Mouse (Mus musculus) layer of hippocampus, postnatal 36 days (tissue): ENCODE data around the gene Rpia. TPM values are rescaled to one million over a fixed set of nuclear protein-coding genes. Genes with fewer than 3 reads are reported as not detected.

Source experiments
- DNase-seq, 2 experiments: peaks; one replicate each; pipeline ENCODE4 v3.0.0; 2022
- total RNA-seq, 2 experiments: library from RNA; stranded (reverse); gene quantifications; 2 replicates each; pipeline ENCODE4 v1.2.3; 2021

Rpia gene
- total RNA-seq, 2 experiments from 2014 or later: 11.7 to 13.0 TPM

DNA sequence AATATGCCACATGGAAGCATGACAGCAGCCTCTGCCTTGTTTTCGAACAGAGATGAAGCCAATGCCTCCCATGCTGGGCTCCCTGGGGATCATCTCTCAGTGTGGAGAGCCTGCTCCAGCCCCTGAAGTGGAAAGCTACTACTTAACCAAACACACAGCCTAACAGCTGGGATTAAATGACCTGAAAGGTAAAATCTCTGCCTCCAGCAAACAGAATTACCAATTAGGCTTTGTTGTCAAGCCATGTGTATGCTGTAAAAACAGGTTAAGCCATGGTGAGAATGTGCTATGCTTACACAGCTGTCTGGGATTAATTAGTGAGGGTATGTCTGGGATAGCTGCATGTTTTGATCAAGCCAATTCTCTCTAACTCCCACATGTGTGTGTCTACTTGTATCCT, 42.3 kb downstream of the Rpia start:
- DNase-seq: no peak

DNA sequence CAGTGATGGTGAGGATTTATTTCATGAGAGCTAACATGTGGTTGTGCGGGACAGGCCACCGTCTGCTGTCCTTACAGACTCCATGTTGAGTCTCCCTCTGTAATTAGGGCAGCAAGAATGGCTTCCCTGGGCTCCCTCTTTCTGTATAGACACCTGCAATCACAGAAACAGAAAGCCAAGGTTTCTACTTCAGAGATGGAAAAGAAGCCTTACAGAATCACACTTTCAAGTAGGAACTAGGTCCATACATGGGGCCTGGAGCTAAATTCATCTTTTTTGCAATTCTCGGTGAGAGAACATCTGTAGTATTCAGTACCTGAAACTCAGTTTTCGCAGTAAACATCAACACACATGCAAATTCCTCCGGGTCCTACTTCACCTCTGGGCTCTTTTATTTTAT, 44.3 kb downstream of the Rpia start:
- DNase-seq: no peak

DNA sequence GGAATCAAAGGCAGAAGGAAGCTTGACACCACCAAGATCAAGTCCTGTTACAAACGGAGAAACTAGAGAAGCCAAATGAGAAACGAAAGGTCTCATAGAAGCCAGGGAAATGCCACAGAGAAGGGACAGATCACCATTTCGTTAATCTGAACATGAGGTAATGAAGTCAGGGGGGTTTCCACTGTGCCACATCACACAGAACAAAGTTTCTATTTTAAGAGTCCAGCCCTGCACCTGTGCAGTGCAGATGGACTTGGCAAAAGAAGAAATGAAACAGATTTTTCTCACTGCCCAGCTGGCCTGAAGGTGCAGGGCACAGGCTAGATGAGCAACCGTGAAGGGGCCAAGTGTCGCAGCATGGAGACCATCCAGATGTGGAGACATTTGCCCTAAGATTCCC, 48.1 kb downstream of the Rpia start:
- DNase-seq: no peak

DNA sequence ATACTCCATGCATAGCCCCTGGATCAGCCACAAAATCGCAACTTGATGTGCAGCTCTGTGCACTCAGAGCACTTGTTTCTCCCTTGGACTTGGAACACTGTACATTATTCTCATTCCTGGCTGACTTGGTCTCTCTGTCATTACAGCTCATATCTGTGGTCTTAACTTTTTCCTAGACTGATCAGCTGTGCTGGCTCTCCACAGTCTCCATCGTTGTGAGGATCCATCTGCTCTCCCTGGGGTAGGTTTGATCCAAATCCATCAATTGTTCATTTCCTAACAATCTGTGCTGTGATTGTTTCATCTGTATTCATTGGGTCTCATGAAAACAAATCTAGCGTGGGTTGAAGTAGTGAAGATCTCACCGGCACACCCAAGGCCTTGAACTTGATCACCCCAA, 49.2 kb downstream of the Rpia start:
- peak; percentile 18 to 38 for DNase-seq

DNA sequence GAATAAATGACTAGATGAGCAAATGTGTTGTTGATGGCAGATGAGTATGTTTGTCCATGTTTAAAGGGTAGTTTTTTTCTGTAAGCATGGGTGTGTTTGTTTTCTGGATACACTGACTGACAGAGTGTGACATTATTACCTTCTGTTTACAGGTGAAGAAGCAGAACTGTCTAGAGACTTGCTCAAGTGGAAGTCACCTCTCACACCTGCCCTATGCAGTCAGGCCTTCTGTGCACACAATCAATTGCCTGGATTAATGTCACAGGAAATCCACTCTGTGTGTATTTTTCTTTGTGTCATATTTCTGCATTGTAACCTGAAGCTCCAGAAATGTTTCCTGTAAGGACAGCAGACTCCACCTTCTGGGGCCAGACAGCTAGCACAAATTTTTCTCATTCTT, 51.5 kb downstream of the Rpia start:
- DNase-seq: no peak

DNA sequence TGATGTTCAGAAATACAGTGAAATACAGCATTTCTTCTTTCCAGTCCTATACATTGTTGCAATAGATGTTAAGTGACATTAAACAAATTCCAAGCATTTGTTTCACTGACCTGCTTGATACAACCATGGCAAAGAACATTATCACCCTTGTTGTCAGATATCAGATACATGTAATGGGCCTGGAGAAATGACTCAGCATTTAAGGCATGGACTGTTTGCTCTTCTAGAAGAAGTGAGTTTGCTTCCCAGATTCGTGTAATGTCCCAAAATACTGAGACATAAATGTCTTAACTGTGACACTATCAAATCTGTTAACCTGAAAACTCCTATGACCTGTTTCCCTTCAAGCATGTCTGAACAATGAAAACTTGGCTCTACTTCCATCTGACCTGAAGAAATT, 52.6 kb downstream of the Rpia start:
- DNase-seq: no peak

DNA sequence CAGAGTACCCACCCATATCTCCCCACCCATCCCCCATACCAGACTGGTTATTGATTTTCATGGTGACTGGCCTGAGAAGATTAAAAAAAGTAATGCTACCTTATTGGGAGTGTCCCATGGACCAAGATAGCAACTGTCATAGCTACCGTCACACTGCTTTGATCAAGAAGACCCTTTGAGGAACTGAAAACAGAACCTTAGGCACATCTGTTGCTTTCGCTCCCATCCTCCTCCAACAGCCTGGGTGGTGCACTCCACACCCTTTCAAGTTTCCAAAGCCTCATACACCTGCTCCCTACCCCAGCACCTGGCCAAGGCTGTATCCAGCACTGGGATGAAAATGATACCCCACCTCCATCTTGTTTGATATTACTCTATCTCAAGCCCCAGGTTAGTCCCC, 56.5 kb downstream of the Rpia start:
- no peak for DNase-seq

DNA sequence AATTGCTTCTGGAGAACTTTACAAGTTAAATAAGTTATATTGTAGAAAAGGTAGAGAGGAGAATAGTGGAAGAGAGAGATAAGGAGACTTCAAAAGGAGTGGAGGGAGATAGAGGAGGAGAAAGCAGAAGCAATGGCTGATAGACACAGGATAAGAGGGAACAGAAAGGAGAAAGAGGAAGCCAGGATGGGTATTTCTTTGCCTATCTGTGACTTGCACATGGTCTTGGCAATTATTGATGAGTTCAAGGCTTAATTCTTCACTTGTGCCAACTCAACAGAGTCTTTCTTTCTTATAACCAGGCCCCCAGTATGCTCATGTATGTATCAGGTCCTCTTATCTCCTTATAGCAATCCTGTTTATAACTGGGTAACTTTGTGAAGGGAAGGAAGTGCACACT, 61.2 kb downstream of the Rpia start:
- no peak for DNase-seq

DNA sequence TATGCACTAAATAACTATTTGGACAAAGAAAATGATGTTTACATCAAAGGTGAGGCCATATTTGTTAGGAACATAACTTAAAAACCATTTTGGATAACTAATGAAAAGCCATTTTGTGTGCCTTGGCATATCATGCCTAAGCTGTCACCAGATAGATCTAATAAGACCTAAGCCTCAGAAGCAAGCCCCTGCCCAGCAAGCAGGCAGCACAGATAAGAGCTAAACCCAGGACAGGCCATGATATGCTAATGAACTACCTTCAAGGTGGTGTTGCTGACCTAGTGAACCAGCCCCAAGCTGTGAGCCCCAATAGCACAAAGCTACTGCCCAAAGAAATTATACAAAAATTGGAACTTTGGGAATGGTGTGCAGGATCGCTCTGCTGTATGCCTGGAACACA, 62.9 kb downstream of the Rpia start:
- no peak for DNase-seq

DNA sequence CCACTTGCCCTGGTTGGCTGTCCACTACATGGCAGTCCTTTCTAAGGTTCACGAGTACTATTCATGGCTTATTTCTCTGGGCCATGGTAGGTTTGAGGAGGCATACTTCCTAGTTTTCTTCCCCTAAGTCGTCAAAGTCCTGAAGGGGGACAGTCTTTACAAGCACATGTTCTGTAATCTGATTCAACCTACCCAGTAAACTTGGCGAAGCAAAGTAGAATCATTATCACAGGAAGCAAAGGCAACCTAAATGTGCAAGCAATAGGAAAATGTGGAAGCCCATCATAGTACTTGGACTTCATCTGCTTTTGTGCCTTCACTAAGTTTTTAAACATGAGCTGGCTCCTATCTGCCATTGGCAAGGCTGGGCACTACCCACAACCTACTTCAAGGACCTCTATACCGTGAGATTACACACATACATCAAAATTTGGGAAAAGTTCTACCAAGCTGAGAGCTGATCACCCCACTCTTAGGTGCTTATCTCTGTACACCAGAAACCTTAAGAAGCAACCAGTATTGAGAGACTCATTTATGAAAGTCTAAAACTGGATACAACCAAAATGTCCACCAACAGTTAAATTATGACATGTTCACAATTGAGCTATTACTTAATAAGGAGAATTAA, 64.8 kb downstream of the Rpia start:
- no peak for DNase-seq

DNA sequence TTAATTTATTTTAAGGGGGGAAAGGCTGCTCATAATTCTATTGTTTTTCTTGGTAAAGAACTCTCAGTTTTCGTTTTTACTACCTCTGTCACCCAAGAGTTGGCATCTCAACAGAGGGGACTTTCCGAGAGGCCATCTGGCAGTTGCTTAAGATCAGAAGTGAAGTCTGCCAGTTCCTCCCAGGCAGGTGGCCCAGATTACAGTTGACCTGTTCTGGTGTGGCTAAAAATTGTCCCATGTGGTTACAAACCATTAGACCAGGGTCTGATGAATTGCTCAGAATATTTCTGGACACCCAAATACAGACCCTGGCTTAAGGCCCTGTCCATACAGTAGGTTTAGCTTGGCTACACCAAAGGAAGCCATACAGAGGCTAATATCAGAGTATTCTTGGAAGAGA, 66.4 kb downstream of the Rpia start:
- DNase-seq: no peak

DNA sequence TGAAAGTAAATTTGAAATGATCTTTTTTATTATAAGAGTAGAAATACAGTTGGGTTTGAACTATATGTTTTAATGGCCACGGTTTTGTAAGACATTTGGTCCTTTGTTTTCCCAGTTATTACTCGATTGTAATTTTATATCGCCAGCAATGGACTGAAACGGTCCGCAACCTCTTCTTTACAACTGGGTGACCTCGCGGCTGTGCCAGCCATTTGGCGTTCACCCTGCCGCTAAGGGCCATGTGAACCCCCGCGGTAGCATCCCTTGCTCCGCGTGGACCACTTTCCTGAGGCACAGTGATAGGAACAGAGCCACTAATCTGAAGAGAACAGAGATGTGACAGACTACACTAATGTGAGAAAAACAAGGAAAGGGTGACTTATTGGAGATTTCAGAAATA, 67.3 kb downstream of the Rpia start:
- DNase-seq: no peak

DNA sequence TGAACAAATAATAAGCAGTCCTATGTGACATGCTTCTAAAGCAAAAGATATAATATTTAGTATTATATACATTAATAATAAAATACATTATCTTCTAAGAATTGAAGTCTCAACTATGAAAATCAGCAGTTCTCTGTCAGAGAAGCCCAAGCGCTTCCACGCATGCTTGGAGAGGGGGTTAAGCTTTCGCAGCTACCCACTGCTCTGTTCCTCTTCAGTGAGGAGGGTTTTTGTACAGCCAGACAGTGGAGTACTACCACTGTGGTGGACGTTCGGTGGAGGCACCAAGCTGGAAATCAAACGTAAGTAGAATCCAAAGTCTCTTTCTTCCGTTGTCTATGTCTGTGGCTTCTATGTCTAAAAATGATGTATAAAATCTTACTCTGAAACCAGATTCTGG, 69.7 kb downstream of the Rpia start:
- no peak for DNase-seq

DNA sequence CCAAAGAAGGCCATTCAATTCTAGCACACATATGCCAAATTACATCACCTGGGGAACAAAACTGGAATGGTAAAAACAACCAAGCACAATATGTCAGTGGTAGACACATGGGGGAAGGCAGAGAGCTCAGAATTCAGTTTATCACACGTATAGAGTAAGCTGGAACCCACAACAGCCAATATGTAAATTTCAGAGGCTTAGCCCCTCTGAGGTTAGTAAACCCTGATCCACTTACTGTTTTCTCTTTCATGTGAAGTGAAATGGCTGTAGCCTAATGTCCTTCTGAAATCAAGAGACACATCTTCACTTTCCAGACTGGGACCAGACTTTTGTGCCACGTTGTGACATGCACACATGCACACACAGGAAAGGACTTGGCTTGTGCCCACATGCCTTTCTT, 73.3 kb downstream of the Rpia start:
- DNase-seq: no peak

DNA sequence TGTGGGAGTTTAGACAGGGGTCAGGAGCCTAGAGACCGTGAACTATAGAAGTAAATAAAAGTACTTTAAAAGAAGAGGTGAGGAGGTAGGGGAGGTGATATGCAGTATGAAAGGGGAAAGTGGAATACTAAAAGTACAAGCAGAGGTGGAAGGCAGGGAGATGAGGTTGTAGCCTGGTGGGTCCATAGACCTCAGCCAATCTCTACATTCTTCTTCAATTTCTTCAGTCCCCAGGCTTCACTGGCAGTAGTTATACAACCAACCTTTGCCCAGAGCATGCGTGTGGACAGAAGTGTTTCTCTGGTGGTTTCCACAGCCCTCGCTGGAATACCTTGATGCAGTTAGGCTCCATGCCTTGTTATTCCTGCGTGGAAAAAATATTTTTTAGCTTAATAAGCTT, 73.9 kb downstream of the Rpia start:
- no peak for DNase-seq

DNA sequence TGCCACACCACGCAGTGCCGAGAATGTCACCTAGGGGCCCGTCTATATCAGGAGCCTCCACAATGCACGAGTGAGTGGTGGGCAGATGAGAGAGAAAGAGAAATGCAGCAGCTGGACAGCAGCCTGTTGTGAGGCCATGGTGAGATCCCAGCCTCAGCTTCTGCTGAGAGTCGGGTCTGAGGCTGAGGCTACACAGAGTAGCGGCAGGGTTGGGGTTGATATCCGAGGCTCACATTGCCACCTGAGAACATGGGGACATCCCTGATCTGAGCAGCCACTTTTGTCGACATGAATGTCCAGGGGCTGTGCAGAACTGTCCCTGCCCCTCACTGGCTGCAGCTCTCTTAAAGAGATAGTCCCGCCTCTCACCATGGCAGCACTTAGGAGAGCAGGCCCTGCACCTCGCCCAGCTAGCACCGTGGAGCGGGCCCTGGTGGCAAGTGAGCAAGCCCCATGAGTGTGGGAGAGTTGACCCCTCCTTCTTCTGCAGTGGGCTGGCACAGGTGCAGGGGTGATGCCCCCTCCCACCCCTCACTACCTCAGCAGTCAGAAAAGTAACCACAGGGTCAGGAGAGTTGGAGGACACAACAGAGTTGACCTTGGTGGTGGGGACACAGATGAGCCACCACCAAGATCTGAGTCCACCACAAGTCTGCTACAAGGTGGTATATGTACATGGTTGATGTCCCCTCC, 75.2 kb downstream of the Rpia start:
- DNase-seq: no peak

Other genes with a start within 250 kb of the Rpia start
- gene Eif2ak3, start 52.3 kb upstream of the Rpia start, total RNA-seq: 10 to 100 TPM; 22.0 to 24.8 TPM
- gene Tex37, start 126.7 kb upstream of the Rpia start, total RNA-seq: not detected
- gene Foxi3, start 164.3 kb upstream of the Rpia start, total RNA-seq: not detected